Mouse (Mus musculus): ENCODE results near the gene Ube2cbp. TPM values are rescaled to one million over a fixed set of nuclear protein-coding genes. Genes with fewer than 3 reads are reported as not detected.
A peak's percentile ranks its signal among the peaks of the same experiment; 100 is the strongest.

Ube2cbp gene
- 3.7 and 4.0 TPM in 2 replicates for polyA plus RNA-seq (2015; fragmentation: Nextera tagmentation; extraction: Ambion mirVana)

DNA sequence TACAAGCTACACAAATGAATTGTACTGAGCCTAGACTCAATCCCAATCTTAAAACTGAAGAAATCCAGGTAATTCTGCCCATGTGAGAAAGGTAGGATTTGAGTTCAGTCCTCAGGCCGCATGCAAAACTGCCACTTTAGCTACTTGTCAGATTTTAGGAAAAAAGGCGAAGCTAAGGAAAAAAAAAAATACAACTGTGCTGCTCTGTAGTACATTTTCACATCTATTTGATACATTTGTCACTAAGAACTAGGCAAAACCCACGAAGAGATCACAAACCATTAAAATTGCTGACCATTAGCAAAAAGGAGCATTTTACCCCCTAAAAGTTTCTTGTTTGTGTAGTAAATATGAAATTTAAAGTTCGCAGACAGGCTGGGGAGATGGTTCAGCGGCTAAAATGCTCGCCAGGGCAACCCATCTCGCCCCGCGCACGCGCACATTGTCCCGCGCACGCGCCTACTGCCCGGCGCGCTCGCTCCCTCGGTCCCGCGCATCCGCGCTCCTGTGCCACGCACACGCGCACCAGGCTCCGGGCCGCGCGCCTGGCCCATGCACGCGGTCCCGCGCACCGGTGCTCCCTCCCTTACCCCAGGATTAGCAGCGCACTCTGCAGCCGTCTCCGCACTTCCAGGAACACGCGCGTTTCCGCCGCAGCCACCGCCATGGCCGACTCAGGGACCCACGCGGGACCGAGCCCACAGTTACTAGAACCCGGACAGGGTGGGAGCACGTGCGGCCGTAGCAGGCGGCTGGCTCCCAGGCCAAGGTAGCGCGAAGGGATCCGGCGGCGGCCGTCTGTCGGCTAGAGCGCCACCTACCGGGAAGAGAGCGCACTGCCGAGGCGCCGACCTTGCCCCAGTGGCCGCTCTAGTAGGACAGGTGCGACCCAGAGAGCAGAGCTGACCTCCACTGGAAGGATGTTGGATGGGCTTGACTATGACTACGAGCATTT, at the start of gene Ube2cbp:
Gene Ube2cbp, minus strand, starts transcription at position 800 of the 955 bp plus-strand sequence.
- peak within 1 kb of the TSS; percentile 94 for H3K4me2 ChIP-seq
- peak; percentile 81 for DNase-seq
- ATAC-seq (ENCODE audit: low read depth): peak; percentile 77
- peaks cover 4% of the 10 kb centered on the region; the same call in 1 of the 2 replicates for H3K27me3 ChIP-seq
- peak within 1 kb of the TSS; percentile 71 for H3K4me3 ChIP-seq (replicated peaks)
- 1% methylated on average over 70 of the region's 70 CpGs for WGBS (ENCODE audit: insufficient replicate concordance)
- H3K4me1 ChIP-seq (replicated peaks): peaks cover 31% of the 10 kb centered on the region
- H3K27ac ChIP-seq: peak within 1 kb of the TSS; percentile 61; the same call in 1 of the 2 replicates
- no peaks in the 10 kb centered on the region for H3K9me3 ChIP-seq (replicated peaks)
- H3K36me3 ChIP-seq: no peaks in the 10 kb centered on the region
- peak within 1 kb of the TSS; percentile 84 for H3K9ac ChIP-seq

DNA sequence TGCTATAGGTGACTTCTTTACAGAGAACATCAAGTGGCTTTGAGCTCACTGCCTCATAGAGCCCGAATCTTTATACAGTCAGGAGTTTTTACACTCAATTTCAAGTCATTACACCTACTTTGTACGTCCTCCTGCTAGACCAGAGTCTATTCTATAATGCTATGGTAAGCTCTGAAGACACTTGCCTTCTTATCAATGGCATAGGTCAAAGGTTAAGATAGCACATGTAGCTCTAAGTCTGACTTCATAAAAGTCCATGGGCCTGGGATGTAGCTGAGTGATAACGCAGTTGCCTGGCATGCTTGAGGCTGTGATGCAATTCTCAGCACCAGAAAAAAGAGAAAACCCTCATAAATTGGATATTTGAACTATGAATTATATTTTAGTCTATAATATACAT, 49.6 kb upstream of the Ube2cbp start:
- no peaks in the 10 kb centered on the region for H3K27me3 ChIP-seq
- 73% methylated on average over 3 of the region's 3 CpGs for WGBS (ENCODE audit: insufficient replicate concordance)
- H3K4me2 ChIP-seq: no peak overlapping the region

DNA sequence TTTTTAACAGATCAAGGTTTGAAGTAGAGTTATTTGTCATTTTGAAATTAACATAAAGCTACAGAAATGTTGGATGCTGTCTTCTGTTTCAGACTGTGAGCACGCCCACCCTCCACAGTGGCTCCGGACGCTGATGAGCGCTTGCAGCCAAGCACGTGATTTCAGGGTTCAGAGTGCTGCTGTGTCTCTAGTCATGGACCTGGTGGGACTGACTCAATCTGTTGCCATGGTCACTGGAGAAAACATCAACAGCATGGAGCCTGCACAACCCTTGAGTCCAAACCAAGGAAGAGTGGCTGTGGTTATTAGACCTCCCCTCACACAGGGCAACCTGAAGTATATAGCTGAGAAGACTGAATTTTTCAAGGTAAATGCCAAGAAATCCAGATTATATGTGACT, 49.0 kb upstream of the Ube2cbp start:
- Histone ChIP-seq H3K27ac (no peak overlapping the region), H3K4me2 (no peak overlapping the region), H3K36me3 (peaks cover 22% of the 10 kb centered on the region), H3K27me3 (no peaks in the 10 kb centered on the region), H3K4me3 (replicated peaks) (no peak overlapping the region), H3K4me1 (replicated peaks) (peaks cover 3% of the 10 kb centered on the region; the same call in 1 of the 2 replicates), H3K9me3 (replicated peaks) (no peaks in the 10 kb centered on the region), H3K9ac (no peak overlapping the region)
- 84% methylated on average over 5 of the region's 5 CpGs for WGBS (ENCODE audit: insufficient replicate concordance)
- no peak for ATAC-seq (ENCODE audit: low read depth)
- DNase-seq: no peak

More for the DNA sequence above, 49.6 kb upstream of the Ube2cbp start:
- Histone ChIP-seq H3K9me3 (replicated peaks) (no peaks in the 10 kb centered on the region), H3K4me1 (replicated peaks) (peaks cover 3% of the 10 kb centered on the region; the same call in 1 of the 2 replicates), H3K27ac (no peak overlapping the region), H3K4me3 (replicated peaks) (no peak overlapping the region), H3K9ac (no peak overlapping the region), H3K36me3 (peaks cover 22% of the 10 kb centered on the region)
- ATAC-seq (ENCODE audit: low read depth) (no peak), DNase-seq (no peak)

DNA sequence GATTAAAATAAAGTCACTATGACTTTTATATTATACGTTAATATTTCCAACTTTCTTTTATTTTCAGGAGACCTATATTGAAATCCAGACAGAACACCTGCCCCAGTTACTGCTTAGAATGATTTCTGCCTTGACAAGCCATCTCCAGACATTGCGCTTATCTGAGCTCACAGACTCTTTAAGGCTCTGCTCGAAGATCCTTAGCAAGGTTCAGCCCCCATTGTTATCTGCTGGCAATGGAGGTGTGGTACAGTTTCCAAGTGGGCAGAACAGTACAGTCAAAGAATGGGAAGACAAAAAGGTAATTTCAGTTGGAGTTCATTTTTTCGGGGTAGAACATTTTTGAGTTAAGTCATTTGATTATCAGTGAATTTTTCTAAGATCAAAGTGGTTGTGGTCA, 42.7 kb upstream of the Ube2cbp start:
- Histone ChIP-seq H3K9me3 (replicated peaks) (no peaks in the 10 kb centered on the region), H3K4me2 (no peak overlapping the region), H3K9ac (no peak overlapping the region), H3K36me3 (peaks cover 10% of the 10 kb centered on the region), H3K27ac (no peak overlapping the region), H3K27me3 (no peaks in the 10 kb centered on the region), H3K4me3 (replicated peaks) (no peak overlapping the region), H3K4me1 (replicated peaks) (peaks cover 13% of the 10 kb centered on the region)
- WGBS (ENCODE audit: insufficient replicate concordance): 21% methylated on average over 4 of the region's 4 CpGs
- ATAC-seq (ENCODE audit: low read depth): peak; percentile 91
- peak; percentile 38 for DNase-seq

DNA sequence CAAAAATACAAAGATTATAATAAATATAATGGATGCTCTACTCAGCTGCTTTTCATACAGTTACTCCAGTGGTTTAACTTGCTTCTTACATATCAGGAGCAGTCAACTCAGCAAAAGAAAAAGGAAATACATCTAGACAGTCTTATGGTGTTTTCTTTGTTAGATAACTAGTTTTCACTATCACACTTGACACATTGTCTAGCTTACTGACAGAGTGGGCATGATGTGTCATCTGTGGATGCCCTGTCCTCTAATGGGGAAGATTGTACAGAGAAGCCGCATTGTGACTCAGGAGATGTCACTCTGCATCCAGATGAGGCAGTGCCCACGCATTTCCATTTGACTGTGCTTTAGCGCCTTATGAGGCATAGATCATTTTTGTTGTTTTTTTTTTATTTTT, 34.3 kb upstream of the Ube2cbp start:
- 45% methylated on average over 3 of the region's 3 CpGs for WGBS (ENCODE audit: insufficient replicate concordance)
- no peak overlapping the region for H3K9ac ChIP-seq
- H3K9me3 ChIP-seq (replicated peaks): no peaks in the 10 kb centered on the region
- ATAC-seq (ENCODE audit: low read depth) (peak; percentile 79), DNase-seq (no peak)
- H3K4me2 ChIP-seq: no peak overlapping the region
- H3K4me3 ChIP-seq (replicated peaks): no peak overlapping the region
- no peaks in the 10 kb centered on the region for H3K27me3 ChIP-seq
- H3K27ac ChIP-seq: no peak overlapping the region
- peaks cover 9% of the 10 kb centered on the region; the same call in 1 of the 2 replicates for H3K4me1 ChIP-seq (replicated peaks)
- peaks cover 17% of the 10 kb centered on the region for H3K36me3 ChIP-seq

DNA sequence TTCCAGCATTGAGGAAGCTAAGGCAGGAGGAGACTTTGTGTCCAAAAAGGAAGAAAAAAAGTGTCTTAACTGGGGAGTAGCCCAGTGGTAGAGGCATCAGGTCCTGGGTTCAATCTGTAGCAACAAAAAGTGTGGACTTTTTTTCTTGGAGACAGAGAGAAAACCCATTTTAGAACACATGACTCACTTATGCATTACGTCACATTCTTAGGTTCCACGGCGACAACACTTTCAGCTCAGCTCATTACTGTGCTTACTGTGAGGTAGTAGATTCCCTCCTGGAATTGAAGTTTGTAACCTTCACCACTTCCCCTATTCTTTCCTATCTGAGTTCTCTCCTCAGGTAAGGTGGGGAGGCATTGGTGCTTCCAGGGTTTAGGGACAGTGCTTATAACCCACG, 31.5 kb upstream of the Ube2cbp start:
- Histone ChIP-seq H3K36me3 (peaks cover 17% of the 10 kb centered on the region), H3K9me3 (replicated peaks) (no peaks in the 10 kb centered on the region), H3K27ac (no peak overlapping the region), H3K9ac (no peak overlapping the region), H3K27me3 (no peaks in the 10 kb centered on the region), H3K4me3 (replicated peaks) (no peak overlapping the region), H3K4me1 (replicated peaks) (peaks cover 9% of the 10 kb centered on the region; the same call in 1 of the 2 replicates), H3K4me2 (no peak overlapping the region)
- DNase-seq: no peak
- ATAC-seq (ENCODE audit: low read depth): no peak
- WGBS (ENCODE audit: insufficient replicate concordance): 90% methylated on average over 4 of the region's 4 CpGs

DNA sequence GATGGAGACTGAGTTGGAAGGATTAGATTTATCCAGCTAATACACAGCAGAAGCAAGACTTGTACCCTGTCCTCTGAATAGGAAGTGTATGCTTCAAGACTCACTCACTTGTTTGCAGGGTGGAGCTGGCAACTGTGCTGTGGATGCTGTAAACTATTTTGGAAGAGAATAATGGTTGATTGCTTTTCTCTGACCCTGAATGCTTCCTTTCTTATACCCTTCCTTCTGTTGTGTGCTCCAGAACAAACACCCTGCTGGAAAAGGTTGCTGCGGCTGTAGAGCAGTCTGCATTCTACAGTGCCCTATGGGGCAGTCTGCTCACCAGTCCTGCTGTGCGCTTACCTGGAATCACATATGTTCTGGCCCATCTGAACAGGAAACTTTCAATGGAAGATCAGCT, 27.0 kb upstream of the Ube2cbp start:
- ATAC-seq (ENCODE audit: low read depth): no peak
- Histone ChIP-seq H3K4me2 (no peak overlapping the region), H3K9me3 (replicated peaks) (no peaks in the 10 kb centered on the region), H3K36me3 (peaks cover 16% of the 10 kb centered on the region), H3K9ac (no peak overlapping the region), H3K27ac (no peak overlapping the region), H3K4me3 (replicated peaks) (no peak overlapping the region), H3K4me1 (replicated peaks) (no peaks in the 10 kb centered on the region), H3K27me3 (no peaks in the 10 kb centered on the region)
- no peak for DNase-seq
- WGBS (ENCODE audit: insufficient replicate concordance): 83% methylated on average over 2 of the region's 2 CpGs

DNA sequence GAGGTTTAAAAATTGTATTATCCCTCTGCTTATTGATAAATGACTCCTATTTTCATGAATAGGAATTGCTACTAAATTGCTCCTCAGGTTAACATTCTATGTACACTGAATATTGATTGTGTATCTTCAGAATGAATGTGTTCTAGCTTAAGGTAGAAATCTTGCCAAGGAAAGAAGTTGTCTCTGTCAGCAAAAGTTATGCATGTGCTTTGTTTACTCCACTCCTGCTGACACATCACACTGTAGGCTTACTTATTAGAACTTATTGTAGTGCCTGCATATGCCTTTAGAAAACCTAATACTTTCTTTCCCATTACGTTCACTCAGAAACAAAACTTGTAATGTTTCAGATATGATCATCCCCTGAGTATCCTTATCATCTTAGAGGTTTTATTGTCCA, 17.5 kb upstream of the Ube2cbp start:
- no peak for DNase-seq
- H3K4me3 ChIP-seq (replicated peaks): no peak overlapping the region
- no peak overlapping the region for H3K27ac ChIP-seq
- no peaks in the 10 kb centered on the region for H3K4me1 ChIP-seq (replicated peaks)
- no peak overlapping the region for H3K9ac ChIP-seq
- H3K4me2 ChIP-seq: no peak overlapping the region
- H3K9me3 ChIP-seq (replicated peaks): no peaks in the 10 kb centered on the region
- ATAC-seq (ENCODE audit: low read depth): no peak
- no peaks in the 10 kb centered on the region for H3K27me3 ChIP-seq
- no peaks in the 10 kb centered on the region for H3K36me3 ChIP-seq
- 72% methylated on average over 1 of the region's 1 CpGs for WGBS (ENCODE audit: insufficient replicate concordance)

DNA sequence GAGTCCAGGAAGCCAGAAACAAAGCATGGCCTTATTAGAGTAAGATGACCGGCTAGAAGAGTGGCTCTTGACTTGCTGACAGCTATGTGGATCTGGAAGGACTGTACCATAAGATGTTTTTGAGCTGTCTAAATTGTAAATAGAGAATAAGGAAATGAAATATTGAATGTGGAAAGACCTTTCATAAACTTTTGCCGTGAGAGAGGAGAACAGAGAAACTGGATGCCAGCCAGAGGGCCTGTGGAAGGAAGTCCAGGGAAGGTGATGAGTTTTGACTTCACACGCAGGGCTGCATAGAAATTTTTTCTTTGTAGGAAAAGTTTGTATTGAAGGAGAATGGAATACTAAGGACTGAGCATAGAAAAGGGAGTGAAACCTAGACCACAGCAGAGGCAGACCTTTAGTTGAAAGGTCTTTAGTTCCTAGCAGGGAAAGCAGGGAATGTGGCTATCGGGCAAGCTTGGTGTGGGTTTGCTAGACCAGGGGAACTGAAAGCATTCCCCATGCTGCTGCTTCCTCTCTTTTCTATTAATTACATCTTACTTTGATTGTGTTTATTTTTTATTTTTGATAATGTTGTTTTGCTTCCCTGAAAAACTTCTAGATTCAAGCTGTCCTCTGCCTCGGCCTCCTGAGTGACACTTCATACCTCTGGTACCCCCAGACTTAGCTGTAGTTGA, 13.8 kb upstream of the Ube2cbp start:
- Histone ChIP-seq H3K36me3 (no peaks in the 10 kb centered on the region), H3K4me2 (no peak overlapping the region), H3K27me3 (no peaks in the 10 kb centered on the region), H3K4me3 (replicated peaks) (no peak overlapping the region), H3K9me3 (replicated peaks) (no peaks in the 10 kb centered on the region), H3K27ac (no peak overlapping the region), H3K9ac (no peak overlapping the region), H3K4me1 (replicated peaks) (peaks cover 11% of the 10 kb centered on the region)
- ATAC-seq (ENCODE audit: low read depth) (no peak), DNase-seq (no peak)
- 74% methylated on average over 5 of the region's 5 CpGs for WGBS (ENCODE audit: insufficient replicate concordance)

DNA sequence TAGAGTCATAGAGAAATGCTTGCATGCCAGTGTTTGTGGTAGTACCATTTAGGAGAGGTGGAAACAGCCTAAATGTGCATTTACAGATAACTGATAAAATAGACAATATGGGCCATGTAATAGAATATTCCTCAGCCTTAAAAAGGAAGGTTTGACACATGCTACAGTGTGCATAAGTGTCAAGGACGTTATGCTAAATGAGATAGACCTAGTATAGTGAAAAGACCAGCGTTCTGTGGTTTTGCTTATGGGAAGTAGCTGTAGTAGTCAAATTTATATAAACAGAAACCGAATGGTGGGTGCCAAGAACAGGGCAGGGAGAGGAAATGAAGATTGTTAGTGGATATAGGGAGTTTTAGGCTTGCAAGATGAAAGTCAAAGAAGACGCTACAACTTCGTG, 12.0 kb upstream of the Ube2cbp start:
- Histone ChIP-seq H3K9ac (no peak overlapping the region), H3K36me3 (no peaks in the 10 kb centered on the region), H3K4me1 (replicated peaks) (peaks cover 11% of the 10 kb centered on the region), H3K4me2 (no peak overlapping the region), H3K27me3 (no peaks in the 10 kb centered on the region), H3K4me3 (replicated peaks) (no peak overlapping the region), H3K27ac (no peak overlapping the region), H3K9me3 (replicated peaks) (no peaks in the 10 kb centered on the region)
- ATAC-seq (ENCODE audit: low read depth): peak; percentile 48
- WGBS (ENCODE audit: insufficient replicate concordance): 31% methylated on average over 5 of the region's 5 CpGs
- DNase-seq: no peak

DNA sequence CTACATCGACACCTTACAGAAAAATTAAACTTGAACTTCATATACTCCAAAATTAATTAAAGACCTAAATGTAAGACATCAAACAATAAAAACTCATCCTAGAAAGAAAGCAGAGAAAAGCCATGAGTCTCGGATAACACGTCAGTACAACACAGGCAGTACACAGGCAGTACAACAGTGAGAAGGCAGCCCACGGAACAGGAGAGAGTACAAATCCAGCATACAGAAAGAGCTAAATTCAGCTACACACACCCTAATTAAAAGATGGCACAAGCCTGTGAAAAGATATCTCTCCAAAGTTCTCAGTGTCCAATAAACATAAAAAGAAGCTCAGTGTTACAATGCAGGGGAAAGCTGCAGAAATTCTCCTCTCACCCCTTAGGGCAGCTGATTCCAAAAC, 11.2 kb upstream of the Ube2cbp start:
- H3K27ac ChIP-seq: no peak overlapping the region
- no peak for DNase-seq
- WGBS (ENCODE audit: insufficient replicate concordance): 80% methylated on average over 4 of the region's 4 CpGs

More for the DNA sequence above, 11.2 kb upstream of the Ube2cbp start:
- ATAC-seq (ENCODE audit: low read depth): no peak
- peaks cover 11% of the 10 kb centered on the region for H3K4me1 ChIP-seq (replicated peaks)
- no peak overlapping the region for H3K4me2 ChIP-seq
- no peaks in the 10 kb centered on the region for H3K27me3 ChIP-seq
- H3K9ac ChIP-seq: no peak overlapping the region
- H3K4me3 ChIP-seq (replicated peaks): no peak overlapping the region
- H3K36me3 ChIP-seq: no peaks in the 10 kb centered on the region
- no peaks in the 10 kb centered on the region for H3K9me3 ChIP-seq (replicated peaks)

All from liver, embryonic 13.5 days (tissue).